ENCODE assay signal across 9 mouse cellular contexts in the genomic region with DNA sequence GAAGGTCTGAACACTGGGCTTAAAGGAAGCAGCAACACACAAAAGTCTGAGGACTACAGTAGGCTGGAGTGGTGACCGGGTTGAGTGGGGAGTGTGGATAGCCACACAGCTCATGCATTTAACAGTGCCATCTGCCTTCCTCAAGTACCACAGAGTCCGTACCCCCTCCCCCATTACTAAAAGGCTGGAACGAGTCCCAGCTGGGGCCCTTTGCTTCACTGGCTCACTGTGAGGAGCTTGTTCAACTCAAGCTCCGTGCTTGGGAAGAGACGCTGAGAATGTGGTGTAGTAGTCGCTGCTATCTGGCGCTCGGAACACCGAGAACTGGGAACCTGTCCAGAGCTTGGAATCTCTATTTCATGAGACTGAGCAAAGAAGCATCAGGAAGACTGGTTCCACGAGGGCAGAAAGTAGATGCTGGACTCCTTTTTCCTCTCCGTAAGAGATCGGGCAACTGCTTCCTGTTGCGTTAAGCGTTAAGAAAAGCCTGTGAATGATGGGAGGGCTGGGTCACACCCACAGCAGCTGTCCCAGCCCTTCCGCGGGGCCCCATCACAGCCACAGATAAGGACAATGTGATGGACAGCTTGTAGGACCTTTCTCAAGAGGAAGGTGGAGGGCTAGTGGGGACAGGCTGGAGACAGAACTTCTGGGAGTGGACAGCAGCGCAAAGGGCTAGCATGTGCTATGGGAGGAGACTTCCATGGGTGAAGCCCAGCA. TPM values are rescaled to one million over a fixed set of nuclear protein-coding genes. Genes with fewer than 3 reads are reported as not detected.
A peak's percentile ranks its signal among the peaks of the same experiment; 100 is the strongest.
DNase-seq lines count a peak whose midpoint lies in the region; ATAC-seq and TF ChIP-seq lines count a peak whose summit lies in the region.
"Had no signal": no experiment of that assay in that cellular context is flagged by ENCODE, and none has a peak within 500 bp of the region (broad histone marks: within the 10 kb centered on the region; RNA-seq: fewer than 3 reads in every experiment).

No protein-coding gene starts in this region.

- WGBS in heart, embryonic 13.5 days, result 22% methylated on average over 17 of the region's 17 CpGs
- 52% methylated on average over 17 of the region's 17 CpGs for WGBS in forebrain, postnatal 0 days
- WGBS in hindbrain, embryonic 15.5 days, result 63% methylated on average over 17 of the region's 17 CpGs
- 67% methylated on average over 17 of the region's 17 CpGs for whole genome bisulfite sequencing in neural tube, embryonic 14.5 days

- H3K27me3 ChIP-seq in heart, embryonic 13.5 days (replicated peaks), result 0 out of 2 replicates have a peak, but pooled peaks cover 4% of the 10 kb centered on the region
- no peaks in the 10 kb centered on the region for H3K27me3 ChIP-seq in forebrain, postnatal 0 days (ENCODE audit: insufficient read depth, low read length)
- H3K27me3 ChIP-seq in hindbrain, embryonic 15.5 days, result no peaks in the 10 kb centered on the region
- no peaks in the 10 kb centered on the region for H3K27me3 ChIP-seq in neural tube, embryonic 14.5 days (ENCODE audit: control insufficient read depth, insufficient read depth, low read length)

- H3K27ac ChIP-seq in heart, embryonic 13.5 days (replicated peaks), result peak overlapping the region; percentile 61
- H3K27ac ChIP-seq in forebrain, postnatal 0 days (ENCODE audit: low read depth, low read length), result no peak overlapping the region
- no peak overlapping the region for H3K27ac ChIP-seq in hindbrain, embryonic 15.5 days (replicated peaks)
- H3K27ac ChIP-seq in neural tube, embryonic 14.5 days (ENCODE audit: low read depth, low read length), result no peak overlapping the region

- H3K9ac ChIP-seq in heart, embryonic 13.5 days, result no peak overlapping the region
- no peak overlapping the region for H3K9ac ChIP-seq in forebrain, postnatal 0 days
- no peak overlapping the region for H3K9ac ChIP-seq in hindbrain, embryonic 15.5 days
- no peak overlapping the region for H3K9ac ChIP-seq in neural tube, embryonic 14.5 days (replicated peaks; ENCODE audit: low read depth, low read length)

- DNase-seq in heart, adult 11 months, result no peak
- DNase-seq in forebrain, postnatal 0 days, result peak; percentile 71
- no peak for DNase-seq in ovary, postnatal 10 days (ENCODE audit: low spot score)
- no peak for DNase-seq in cerebellum, adult 18-20 months
- no peak for DNase-seq in kidney, adult 9 months

- H3K36me3 ChIP-seq in heart, embryonic 13.5 days, result peaks cover 5% of the 10 kb centered on the region; the same call in 1 of the 2 replicates
- H3K36me3 ChIP-seq in forebrain, postnatal 0 days (ENCODE audit: insufficient read depth), result no peaks in the 10 kb centered on the region
- H3K36me3 ChIP-seq in hindbrain, embryonic 15.5 days, result no peaks in the 10 kb centered on the region
- no peaks in the 10 kb centered on the region for H3K36me3 ChIP-seq in neural tube, embryonic 14.5 days (ENCODE audit: control insufficient read depth, insufficient read depth, low read length)

- peaks cover 29% of the 10 kb centered on the region for H3K4me1 ChIP-seq in heart, embryonic 13.5 days
- H3K4me1 ChIP-seq in forebrain, postnatal 0 days (ENCODE audit: insufficient read depth), result peaks cover 3% of the 10 kb centered on the region; the same call in 1 of the 2 replicates
- H3K4me1 ChIP-seq in hindbrain, embryonic 15.5 days (replicated peaks), result 0 out of 2 replicates have a peak, but pooled peaks cover 4% of the 10 kb centered on the region
- H3K4me1 ChIP-seq in neural tube, embryonic 14.5 days (ENCODE audit: control insufficient read depth, insufficient read depth, low read length), result no peaks in the 10 kb centered on the region; the same call in 1 of the 2 replicates

- H3K4me3 ChIP-seq in heart, embryonic 13.5 days, result peak overlapping the region; percentile 16
- H3K4me3 ChIP-seq in forebrain, postnatal 0 days (ENCODE audit: low read depth, low read length), result no peak overlapping the region
- no peak overlapping the region for H3K4me3 ChIP-seq in hindbrain, embryonic 15.5 days
- H3K4me3 ChIP-seq in neural tube, embryonic 14.5 days (ENCODE audit: low read depth, low read length), result no peak overlapping the region

- no peak for TF ChIP-seq CTCF in forebrain, postnatal 0 days (IDR thresholded peaks at IDR 0.05; ENCODE audit: low read depth)

- peak overlapping the region; percentile 57 for H3K4me2 ChIP-seq in heart, embryonic 13.5 days
- no peak overlapping the region for H3K4me2 ChIP-seq in forebrain, postnatal 0 days (ENCODE audit: low read depth)
- no peak overlapping the region for H3K4me2 ChIP-seq in hindbrain, embryonic 15.5 days
- H3K4me2 ChIP-seq in neural tube, embryonic 14.5 days (ENCODE audit: low read depth, low read length), result no peak overlapping the region

- ATAC-seq in heart, embryonic 13.5 days (ENCODE audit: extremely low read depth, insufficient number of reproducible peaks, low FRiP score, low TSS enrichment), result peak; percentile 14; the same call in 1 of the 2 replicates
- ATAC-seq in forebrain, postnatal 0 days, result peak; percentile 62
- peak; percentile 59; the same call in 1 of the 2 replicates for ATAC-seq in hindbrain, embryonic 15.5 days (ENCODE audit: low FRiP score, low read depth)
- ATAC-seq in neural tube, embryonic 14.5 days (ENCODE audit: low read depth), result peak; percentile 61; the same call in 1 of the 2 replicates
- ATAC-seq: midbrain, embryonic 16.5 days had no signal

- peaks cover 14% of the 10 kb centered on the region for H3K9me3 ChIP-seq in heart, embryonic 13.5 days
- H3K9me3 ChIP-seq in forebrain, postnatal 0 days (ENCODE audit: low read length), result no peaks in the 10 kb centered on the region
- no peaks in the 10 kb centered on the region for H3K9me3 ChIP-seq in hindbrain, embryonic 15.5 days
- peaks cover 3% of the 10 kb centered on the region; the same call in 1 of the 2 replicates for H3K9me3 ChIP-seq in neural tube, embryonic 14.5 days (ENCODE audit: control insufficient read depth, low read length)

RNA-seq across cellular contexts. Expression of gene Ccdc121, which starts 44.5 kb away (rescaled TPM):
- polyA plus RNA-seq in heart, embryonic 13.5 days (2015; fragmentation: Nextera tagmentation; extraction: Ambion mirVana), result 0.20 and 0.28 TPM in 2 replicates
- total RNA-seq in forebrain, postnatal 0 days (2014; rRNA removed), result 0.38 and 0.54 TPM in 2 replicates
- polyA plus RNA-seq in forebrain, postnatal 0 days (2015; fragmentation: Nextera tagmentation; extraction: Ambion mirVana), result 0.33 and 0.51 TPM in 2 replicates
- 0.31 TPM in 1 of 2 replicates, not detected in the other for polyA plus RNA-seq in hindbrain, embryonic 15.5 days (2015; fragmentation: Nextera tagmentation; extraction: Ambion mirVana)
- polyA plus RNA-seq in neural tube, embryonic 14.5 days (2014; fragmentation: Nextera tagmentation; extraction: Ambion mirVana), result not detected in 2 replicates
